Mouse (Mus musculus) MEL-GATA-1-ER (cell line): ENCODE data around the gene Gm21708.
"Not testable (repeated sequence)": the region's sequence is repeated elsewhere in the genome, so short reads cannot be mapped to it uniquely, and the experiment has no call there.

Source experiments
- DNase-seq: peaks from one replicate; pipeline ENCODE4 v3.0.0-alpha.2; 2012; ENCODE audit warnings: low read depth; ENCODE audit errors: extremely low read depth

The Gm21708 gene

GRCm38 (mm10) chrY:3410067-3410466 lies at the start of gene Gm21708, which contains the start of gene Gm21704:
Gene Gm21708 (minus strand): TSS chrY:3410167.
Gene Gm21704 (minus strand): TSS chrY:3410167.
- not testable (repeated sequence) for DNase-seq
